Mouse (Mus musculus) G1E (cell line): ENCODE results near the gene Armcx6. TPM values are rescaled to one million over a fixed set of nuclear protein-coding genes. Genes with fewer than 3 reads are reported as not detected.

Source experiments
- ATAC-seq: 2 replicates; pipeline ENCODE4 v1.8.0; 2016; ENCODE audit warnings: mild to moderate bottlenecking; ENCODE audit not compliant: insufficient number of reproducible peaks, poor library complexity, low FRiP score, severe bottlenecking; ENCODE audit errors: extremely low read depth
- DNase-seq: peaks from one replicate; pipeline ENCODE4 v3.0.0; 2012; ENCODE audit warnings: low spot score
- H3K27me3 ChIP-seq: 2 replicates; pipeline ENCODE4 v1.6.1; 2012; ENCODE audit warnings: mild to moderate bottlenecking, low read length, inconsistent platforms; ENCODE audit not compliant: insufficient read depth
- H3K36me3 ChIP-seq: replicated peaks from 2 replicates; pipeline ENCODE3; 2012; ENCODE audit warnings: mild to moderate bottlenecking, inconsistent platforms
- H3K4me1 ChIP-seq: 2 replicates; pipeline ENCODE4 v1.6.1; 2012; ENCODE audit warnings: low read depth, low read length, inconsistent platforms, mixed read lengths; ENCODE audit not compliant: insufficient read depth
- H3K4me3 ChIP-seq: 2 replicates; pipeline ENCODE4 v1.5.1; 2012; ENCODE audit warnings: low read depth, mild to moderate bottlenecking, inconsistent platforms, low read length, moderate library complexity, mixed read lengths
- H3K9me3 ChIP-seq: replicated peaks from 2 replicates; pipeline ENCODE4 v1.6.1; 2012; ENCODE audit warnings: inconsistent platforms
- CTCF ChIP-seq: IDR thresholded peaks from 2 replicates; pipeline ENCODE4 v1.5.1; 2012; ENCODE audit warnings: low read depth, low read length, inconsistent platforms, mixed read lengths
- GATA1 ChIP-seq: IDR thresholded peaks from 2 replicates; pipeline ENCODE4 v1.6.1; 2012; ENCODE audit warnings: borderline replicate concordance, low read length, inconsistent platforms, mixed read lengths
- GATA2 ChIP-seq: IDR thresholded peaks from 2 replicates; pipeline ENCODE4 v1.6.1; 2012; ENCODE audit warnings: low read depth, low read length, inconsistent platforms, borderline replicate concordance
- POLR2AphosphoS5 ChIP-seq: IDR thresholded peaks from 2 replicates; pipeline ENCODE4 v1.6.1; 2012; ENCODE audit warnings: low read depth, low read length, inconsistent platforms; ENCODE audit not compliant: insufficient replicate concordance
- TAL1 ChIP-seq: conservative IDR thresholded peaks from 2 replicates; pipeline ENCODE4 v1.6.1; 2012; ENCODE audit warnings: low read depth, low read length, inconsistent platforms, mixed read lengths
- polyA plus RNA-seq: library from polyadenylated mRNA; stranded (reverse); fragments of >175 nt; gene quantifications from 2 replicates; pipeline ENCODE4 v1.2.3, GENCODE M21; 2012
- total RNA-seq, 2 experiments: library from RNA; stranded (forward) in 1 of 2; stranded (reverse) in 1 of 2; fragments of 200-1000 nt in 1 of 2; fragments of >200 nt in 1 of 2; fragmentation: Nextera tagmentation in 1 of 2; gene quantifications; 2 replicates each; pipeline ENCODE4 v1.2.3; 2014 to 2017

The Armcx6 gene
- total and polyA plus RNA-seq, 3 experiments = 2.8 to 10.4 (median 5.2) TPM

DNA sequence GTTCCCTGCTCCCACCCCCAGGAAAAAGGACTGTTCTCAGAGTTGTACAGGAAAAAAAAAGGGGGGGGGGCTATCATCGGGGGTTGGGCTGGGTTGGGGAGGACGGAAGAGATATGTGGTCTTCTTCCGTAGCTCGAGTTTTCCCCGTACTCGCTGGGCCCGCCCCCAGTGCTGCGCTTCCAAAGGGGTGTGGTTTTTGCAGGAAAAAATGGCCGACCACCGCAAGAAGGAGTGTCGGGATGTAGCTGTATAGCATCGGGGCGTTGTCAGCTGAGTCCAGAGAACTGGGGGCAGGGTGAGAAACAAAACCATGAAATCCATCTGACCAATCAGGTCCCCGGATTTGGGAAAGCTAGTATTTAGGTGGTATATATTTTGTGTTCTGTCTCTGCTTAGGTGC is 32.7 kb downstream of the Armcx6 start:
- Histone ChIP-seq H3K27me3 (no peaks in the 10 kb centered on the region), H3K36me3 (peaks cover 14% of the 10 kb centered on the region), H3K9me3 (no peaks in the 10 kb centered on the region), H3K4me1 (peaks cover 5% of the 10 kb centered on the region; the same call in 1 of the 2 replicates), H3K4me3 (peak overlapping the region; percentile 72)
- no peak for TF ChIP-seq TAL1
- TF ChIP-seq POLR2AphosphoS5 = no peak
- no peak for TF ChIP-seq GATA2
- no peak for TF ChIP-seq CTCF
- TF ChIP-seq GATA1 = no peak
- ATAC-seq = peak; percentile 58
- peak; percentile 13 for DNase-seq

DNA sequence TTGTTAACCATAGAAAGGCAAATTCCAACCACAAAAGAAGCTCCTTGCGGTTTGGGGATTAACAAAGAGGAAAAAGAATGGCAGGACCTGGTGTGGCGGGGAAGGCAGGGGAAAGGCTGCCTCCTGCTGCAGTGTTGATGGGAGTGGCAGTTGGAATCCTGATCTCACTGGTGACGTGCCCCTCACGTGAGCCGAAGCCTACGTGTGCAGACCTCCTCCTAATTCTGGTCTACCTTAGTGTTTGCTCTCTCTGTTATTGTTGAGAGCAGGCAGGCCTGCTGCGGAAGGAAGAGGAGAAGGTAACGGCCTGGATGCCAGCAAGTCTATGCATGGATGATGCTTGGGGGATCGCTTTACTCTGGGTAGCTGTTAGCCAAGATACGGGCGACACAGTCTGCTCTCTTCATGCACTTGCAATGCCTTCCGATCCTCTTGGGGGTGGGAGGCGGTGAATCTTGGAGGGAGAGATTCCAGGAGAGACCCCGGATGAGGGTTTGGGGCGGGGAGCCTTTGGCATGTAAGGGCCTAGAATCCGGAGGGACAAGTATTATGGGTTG is 33.4 kb downstream of the Armcx6 start, which contains the start of gene Armcx1:
Gene Armcx1 (plus strand): TSS at position 212 of the 557 bp plus-strand sequence.
- ATAC-seq (peak; percentile 95), DNase-seq (peak; percentile 9)
- peaks cover 14% of the 10 kb centered on the region for H3K36me3 ChIP-seq
- no peak for TF ChIP-seq TAL1
- TF ChIP-seq POLR2AphosphoS5 = no peak
- no peak for TF ChIP-seq CTCF
- TF ChIP-seq GATA2 = no peak
- no peak for TF ChIP-seq GATA1
- H3K27me3 ChIP-seq = no peaks in the 10 kb centered on the region
- peaks cover 5% of the 10 kb centered on the region; the same call in 1 of the 2 replicates for H3K4me1 ChIP-seq
- H3K4me3 ChIP-seq = peak within 1 kb of the TSS; percentile 72
- H3K9me3 ChIP-seq = no peaks in the 10 kb centered on the region

DNA sequence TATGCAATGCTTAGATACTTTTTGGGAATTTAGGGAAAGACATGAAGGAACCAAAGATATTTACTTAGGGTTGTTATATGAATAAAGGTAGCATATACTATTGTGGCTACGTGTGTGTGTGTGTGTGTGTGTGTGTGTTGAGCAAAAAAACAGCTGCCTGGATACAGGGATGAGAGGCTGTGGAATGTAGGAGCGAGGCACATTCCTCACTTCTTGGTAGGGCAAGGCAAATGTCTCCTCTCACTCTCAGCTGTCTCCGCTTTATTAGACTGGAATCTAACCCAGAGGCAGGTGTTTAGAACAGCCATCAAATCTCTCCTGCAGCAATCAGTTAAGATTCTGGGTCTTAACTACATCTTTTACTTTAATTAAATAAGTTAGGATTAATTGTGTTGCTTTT is 34.4 kb downstream of the Armcx6 start:
- Histone ChIP-seq H3K27me3 (no peaks in the 10 kb centered on the region), H3K4me3 (no peak overlapping the region), H3K9me3 (no peaks in the 10 kb centered on the region), H3K4me1 (peaks cover 5% of the 10 kb centered on the region; the same call in 1 of the 2 replicates), H3K36me3 (peaks cover 14% of the 10 kb centered on the region)
- TF ChIP-seq CTCF (no peak), TAL1 (no peak), GATA1 (no peak), POLR2AphosphoS5 (no peak), GATA2 (no peak)
- no peak for ATAC-seq
- no peak for DNase-seq

Other genes starting within 250 kb of the Armcx6 start
- gene Timm8a1, start 209.6 kb downstream of the Armcx6 start, total RNA-seq (2014; fragmentation: Nextera tagmentation) = 28.7 and 31.9 TPM in 2 replicates
- 176 and 206 TPM in 2 replicates for gene Timm8a1, start 209.6 kb downstream of the Armcx6 start, total RNA-seq (2017)
- gene Timm8a1, start 209.6 kb downstream of the Armcx6 start, polyA plus RNA-seq = 4.8 and 6.5 TPM in 2 replicates
- 46.2 and 48.8 TPM in 2 replicates for gene Btk, start 167.8 kb downstream of the Armcx6 start, total RNA-seq (2014; fragmentation: Nextera tagmentation)
- gene Btk, start 167.8 kb downstream of the Armcx6 start, total RNA-seq (2017) = 43.5 and 62.8 TPM in 2 replicates
- gene Btk, start 167.8 kb downstream of the Armcx6 start, polyA plus RNA-seq = 4.9 and 10.9 TPM in 2 replicates
- gene Rpl36a, start 165.8 kb downstream of the Armcx6 start, total RNA-seq (2014; fragmentation: Nextera tagmentation) = 580 and 621 TPM in 2 replicates
- gene Rpl36a, start 165.8 kb downstream of the Armcx6 start, total RNA-seq (2017) = 2,759 and 2,840 TPM in 2 replicates
- gene Rpl36a, start 165.8 kb downstream of the Armcx6 start, polyA plus RNA-seq = 125 and 151 TPM in 2 replicates
- 10.7 and 11.7 TPM in 2 replicates for gene Gla, start 150.3 kb downstream of the Armcx6 start, total RNA-seq (2014; fragmentation: Nextera tagmentation)
- 12.8 and 16.0 TPM in 2 replicates for gene Gla, start 150.3 kb downstream of the Armcx6 start, total RNA-seq (2017)
- gene Gla, start 150.3 kb downstream of the Armcx6 start, polyA plus RNA-seq = 0.24 and 0.34 TPM in 2 replicates
- gene Hnrnph2, start 150.2 kb downstream of the Armcx6 start, total RNA-seq (2014; fragmentation: Nextera tagmentation) = 73.1 and 89.1 TPM in 2 replicates
- 180 and 195 TPM in 2 replicates for gene Hnrnph2, start 150.2 kb downstream of the Armcx6 start, total RNA-seq (2017)
- 13.1 and 21.1 TPM in 2 replicates for gene Hnrnph2, start 150.2 kb downstream of the Armcx6 start, polyA plus RNA-seq
- 1.6 and 1.7 TPM in 2 replicates for gene Armcx4, start 64.9 kb downstream of the Armcx6 start, total RNA-seq (2014; fragmentation: Nextera tagmentation)
- gene Armcx4, start 64.9 kb downstream of the Armcx6 start, total RNA-seq (2017) = 0.35 and 0.44 TPM in 2 replicates
- 0.48 and 0.53 TPM in 2 replicates for gene Armcx4, start 64.9 kb downstream of the Armcx6 start, polyA plus RNA-seq
- 21.6 and 25.4 TPM in 2 replicates for gene Armcx1, start 33.5 kb downstream of the Armcx6 start, total RNA-seq (2014; fragmentation: Nextera tagmentation)
- 55.5 and 56.3 TPM in 2 replicates for gene Armcx1, start 33.5 kb downstream of the Armcx6 start, total RNA-seq (2017)
- 3.8 and 5.0 TPM in 2 replicates for gene Armcx1, start 33.5 kb downstream of the Armcx6 start, polyA plus RNA-seq
- gene Armcx3, start 5.2 kb upstream of the Armcx6 start, total RNA-seq (2014; fragmentation: Nextera tagmentation) = 31.1 and 36.3 TPM in 2 replicates
- 30.4 and 31.2 TPM in 2 replicates for gene Armcx3, start 5.2 kb upstream of the Armcx6 start, total RNA-seq (2017)
- 1.2 and 2.4 TPM in 2 replicates for gene Armcx3, start 5.2 kb upstream of the Armcx6 start, polyA plus RNA-seq
- 22.9 and 26.6 TPM in 2 replicates for gene Armcx2, start 57.8 kb upstream of the Armcx6 start, total RNA-seq (2014; fragmentation: Nextera tagmentation)
- gene Armcx2, start 57.8 kb upstream of the Armcx6 start, total RNA-seq (2017) = 7.3 and 8.4 TPM in 2 replicates
- gene Armcx2, start 57.8 kb upstream of the Armcx6 start, polyA plus RNA-seq = 11.6 and 17.6 TPM in 2 replicates
- gene Nxf2, start 213.3 kb upstream of the Armcx6 start, total RNA-seq (2014; fragmentation: Nextera tagmentation) = not detected in 2 replicates
- gene Nxf2, start 213.3 kb upstream of the Armcx6 start, total RNA-seq (2017) = not detected in 2 replicates
- gene Nxf2, start 213.3 kb upstream of the Armcx6 start, polyA plus RNA-seq = 0.02 TPM in 1 of 2 replicates, not detected in the other